Mouse (Mus musculus) monocyte, adult 5-6 weeks (primary cell): Measurements from ENCODE around the gene Gm6899. TPM values are rescaled to one million over a fixed set of nuclear protein-coding genes. Genes with fewer than 3 reads are reported as not detected.

Experiments used
- ATAC-seq: fragments of 153-309, 156-312 bp; replicated peaks from 2 replicates; pipeline ENCODE4 v1.8.0; 2017; ENCODE audit warnings: mild to moderate bottlenecking; ENCODE audit not compliant: low TSS enrichment, insufficient number of reproducible peaks, severe bottlenecking, poor library complexity, low FRiP score
- total RNA-seq: library from RNA; stranded (forward); fragments of 200-1000, 200-491, 200-594 nt; gene quantifications from 3 replicates; pipeline ENCODE4 v1.2.3, GENCODE M21; 2017

Gm6899 gene
- total RNA-seq, 1 experiment from 2014 or later = not detected

DNA sequence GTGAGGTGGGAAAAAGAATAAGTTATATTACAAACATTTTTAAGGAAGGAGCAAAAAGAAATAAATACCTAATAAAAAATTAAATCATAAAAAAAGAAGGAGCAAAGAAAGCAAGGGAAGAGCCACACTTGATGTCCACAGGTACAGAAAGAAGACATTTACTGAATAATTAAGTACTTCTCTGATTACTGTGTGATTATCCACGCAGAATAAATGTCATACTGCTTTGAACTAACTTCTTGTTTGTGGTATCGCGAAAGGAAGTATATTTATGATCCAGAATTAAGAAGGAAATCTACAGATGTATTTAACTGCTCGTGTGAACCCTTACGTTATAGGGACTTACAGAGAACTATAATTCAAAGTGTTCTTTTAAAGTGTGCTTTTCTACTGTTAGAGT lies 29.7 kb downstream of the Gm6899 start:
- ATAC-seq = no peak

DNA sequence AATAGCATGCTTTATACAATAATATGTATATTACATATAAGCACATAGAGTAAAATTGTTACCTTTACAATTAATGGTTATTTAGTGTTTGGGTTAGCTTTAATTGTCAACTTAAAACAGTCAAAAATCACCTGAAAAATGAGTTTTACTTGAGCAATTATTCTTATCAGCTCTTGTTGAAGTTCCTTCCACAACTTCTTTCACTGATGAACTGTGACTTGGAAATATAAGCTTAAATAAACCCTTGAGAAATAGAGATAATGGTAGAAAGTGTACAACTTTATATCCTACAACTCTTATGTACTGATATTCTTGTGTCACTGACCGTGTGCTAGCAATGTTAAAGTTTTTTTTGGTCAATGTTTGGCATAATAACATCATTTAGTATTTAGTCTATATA lies 43.2 kb downstream of the Gm6899 start:
- ATAC-seq = no peak

DNA sequence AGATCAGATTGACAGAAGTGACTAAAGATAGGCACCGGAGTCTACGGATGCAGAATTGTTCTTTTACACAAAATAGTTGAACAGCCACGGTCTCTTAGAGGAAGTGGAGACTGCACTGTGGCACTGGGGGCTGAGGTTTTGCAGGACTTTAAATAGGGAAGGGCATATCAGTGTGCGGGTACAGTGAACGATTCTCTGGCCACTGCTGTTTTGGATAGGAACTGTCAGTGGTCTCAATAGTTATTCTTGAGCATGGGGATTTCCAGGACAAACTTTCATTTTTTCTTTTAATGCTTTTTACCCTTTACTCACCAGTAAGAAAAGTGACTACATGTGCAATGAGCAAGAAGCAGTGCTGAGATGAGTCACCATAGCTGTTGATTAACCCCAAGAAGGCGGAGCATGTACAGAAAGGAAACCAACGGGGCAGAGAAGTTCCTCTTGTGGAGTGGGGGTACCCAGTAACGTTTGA lies 47.3 kb downstream of the Gm6899 start:
- peak; percentile 97 for ATAC-seq

DNA sequence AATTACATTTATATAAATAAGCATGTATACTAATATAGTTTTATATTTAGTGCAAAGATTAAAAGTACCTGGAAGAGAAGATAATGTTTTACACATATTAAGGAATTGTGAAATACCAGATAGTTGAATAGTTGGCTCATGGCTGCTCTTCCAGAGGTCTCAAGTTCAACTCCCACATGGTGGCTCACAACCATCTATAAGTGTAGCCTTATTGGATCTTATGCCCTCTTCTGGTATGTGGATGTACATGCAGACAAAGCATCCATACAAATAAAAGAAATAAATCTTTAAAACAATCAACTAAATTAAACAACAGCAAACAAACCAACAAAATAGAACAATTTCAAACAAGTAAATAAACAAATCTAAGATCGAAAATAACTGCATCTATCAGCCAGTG lies 49.1 kb downstream of the Gm6899 start:
- no peak for ATAC-seq

Other genes starting within 250 kb of the Gm6899 start
- 19.3 to 30.5 TPM (median 28.8 TPM) in 3 replicates for gene Fancl, start 207.1 kb upstream of the Gm6899 start, total RNA-seq
- gene Vrk2, start 758 bp downstream of the Gm6899 start, total RNA-seq = 47.2 to 74.0 TPM (median 63.8 TPM) in 3 replicates